Mouse (Mus musculus): ENCODE measurements around the gene Yes1. TPM values are rescaled to one million over a fixed set of nuclear protein-coding genes. Genes with fewer than 3 reads are reported as not detected.

The Yes1 gene
- total and polyA plus RNA-seq, 2 experiments from 2014 or later = 10.7 to 29.6 TPM

GRCm38 (mm10) chr5:32617851-32618250, 6.9 kb downstream of the Yes1 start:
- Histone ChIP-seq H3K4me1 (ENCODE audit: insufficient read depth) (peaks cover 6% of the 10 kb centered on the region; the same call in 1 of the 2 replicates), H3K36me3 (ENCODE audit: insufficient read depth) (no peaks in the 10 kb centered on the region), H3K27ac (ENCODE audit: low read depth, low read length) (no peak overlapping the region), H3K9ac (no peak overlapping the region), H3K27me3 (ENCODE audit: insufficient read depth, low read length) (no peaks in the 10 kb centered on the region), H3K4me2 (ENCODE audit: low read depth) (no peak overlapping the region), H3K4me3 (ENCODE audit: low read depth, low read length) (no peak overlapping the region), H3K9me3 (ENCODE audit: low read length) (no peaks in the 10 kb centered on the region)
- no peak for DNase-seq
- TF ChIP-seq CTCF (IDR thresholded peaks at IDR 0.05; ENCODE audit: low read depth) = no peak
- no peak for ATAC-seq
- WGBS = 100% methylated on average over 1 of the region's 1 CpGs

- Histone ChIP-seq H3K4me1 (ENCODE audit: insufficient read depth) (no peaks in the 10 kb centered on the region), H3K4me2 (ENCODE audit: low read depth) (no peak overlapping the region), H3K4me3 (ENCODE audit: low read depth, low read length) (no peak overlapping the region), H3K9me3 (ENCODE audit: low read length) (no peaks in the 10 kb centered on the region), H3K36me3 (ENCODE audit: insufficient read depth) (no peaks in the 10 kb centered on the region), H3K27ac (ENCODE audit: low read depth, low read length) (no peak overlapping the region), H3K9ac (no peak overlapping the region), H3K27me3 (ENCODE audit: insufficient read depth, low read length) (no peaks in the 10 kb centered on the region)
- TF ChIP-seq CTCF (IDR thresholded peaks at IDR 0.05; ENCODE audit: low read depth) = no peak
- no peak for ATAC-seq
- DNase-seq = no peak
Measured at GRCm38 (mm10) chr5:32623649-32624048, 12.7 kb downstream of the Yes1 start.

GRCm38 (mm10) chr5:32624777-32625176, 13.8 kb downstream of the Yes1 start:
- DNase-seq = no peak
- no peak for ATAC-seq
- Histone ChIP-seq H3K36me3 (ENCODE audit: insufficient read depth) (no peaks in the 10 kb centered on the region), H3K9me3 (ENCODE audit: low read length) (no peaks in the 10 kb centered on the region), H3K9ac (no peak overlapping the region), H3K4me1 (ENCODE audit: insufficient read depth) (no peaks in the 10 kb centered on the region), H3K27me3 (ENCODE audit: insufficient read depth, low read length) (no peaks in the 10 kb centered on the region), H3K27ac (ENCODE audit: low read depth, low read length) (no peak overlapping the region), H3K4me3 (ENCODE audit: low read depth, low read length) (no peak overlapping the region), H3K4me2 (ENCODE audit: low read depth) (no peak overlapping the region)
- 94% methylated on average over 2 of the region's 2 CpGs for WGBS
- no peak for TF ChIP-seq CTCF (IDR thresholded peaks at IDR 0.05; ENCODE audit: low read depth)

- Histone ChIP-seq H3K27ac (ENCODE audit: low read depth, low read length) (no peak overlapping the region), H3K36me3 (ENCODE audit: insufficient read depth) (no peaks in the 10 kb centered on the region), H3K4me3 (ENCODE audit: low read depth, low read length) (no peak overlapping the region), H3K9ac (no peak overlapping the region), H3K4me1 (ENCODE audit: insufficient read depth) (no peaks in the 10 kb centered on the region), H3K9me3 (ENCODE audit: low read length) (no peaks in the 10 kb centered on the region), H3K4me2 (ENCODE audit: low read depth) (no peak overlapping the region), H3K27me3 (ENCODE audit: insufficient read depth, low read length) (no peaks in the 10 kb centered on the region)
- no peak for DNase-seq
- no peak for ATAC-seq
- no peak for TF ChIP-seq CTCF (IDR thresholded peaks at IDR 0.05; ENCODE audit: low read depth)
Measured at GRCm38 (mm10) chr5:32633185-32633584, 22.2 kb downstream of the Yes1 start.

GRCm38 (mm10) chr5:32657386-32657785, 46.4 kb downstream of the Yes1 start:
- H3K27me3 ChIP-seq (ENCODE audit: insufficient read depth, low read length) = no peaks in the 10 kb centered on the region
- ATAC-seq (no peak), DNase-seq (peak; percentile 47)
- no peak overlapping the region for H3K4me3 ChIP-seq (ENCODE audit: low read depth, low read length)
- 59% methylated on average over 1 of the region's 1 CpGs for WGBS
- no peaks in the 10 kb centered on the region for H3K4me1 ChIP-seq (ENCODE audit: insufficient read depth)
- no peak overlapping the region for H3K27ac ChIP-seq (ENCODE audit: low read depth, low read length)
- H3K4me2 ChIP-seq (ENCODE audit: low read depth) = no peak overlapping the region
- peak; percentile 75 for TF ChIP-seq CTCF (IDR thresholded peaks at IDR 0.05; ENCODE audit: low read depth)
- H3K9ac ChIP-seq = no peak overlapping the region
- 0 out of 2 replicates have a peak, but pooled peaks cover 4% of the 10 kb centered on the region for H3K36me3 ChIP-seq (ENCODE audit: insufficient read depth)
- no peaks in the 10 kb centered on the region for H3K9me3 ChIP-seq (ENCODE audit: low read length)

- Histone ChIP-seq H3K9me3 (ENCODE audit: low read length) (no peaks in the 10 kb centered on the region), H3K4me3 (ENCODE audit: low read depth, low read length) (no peak overlapping the region), H3K27ac (ENCODE audit: low read depth, low read length) (no peak overlapping the region), H3K9ac (no peak overlapping the region), H3K4me1 (ENCODE audit: insufficient read depth) (no peaks in the 10 kb centered on the region), H3K27me3 (ENCODE audit: insufficient read depth, low read length) (no peaks in the 10 kb centered on the region), H3K4me2 (ENCODE audit: low read depth) (no peak overlapping the region), H3K36me3 (ENCODE audit: insufficient read depth) (no peaks in the 10 kb centered on the region)
- DNase-seq (no peak), ATAC-seq (no peak)
- no peak for TF ChIP-seq CTCF (IDR thresholded peaks at IDR 0.05; ENCODE audit: low read depth)
- 41% methylated on average over 2 of the region's 2 CpGs for WGBS
Measured at GRCm38 (mm10) chr5:32682475-32682874, 71.5 kb downstream of the Yes1 start.

GRCm38 (mm10) chr5:32693411-32693810, 82.4 kb downstream of the Yes1 start:
- Histone ChIP-seq H3K4me2 (ENCODE audit: low read depth) (no peak overlapping the region), H3K27me3 (ENCODE audit: insufficient read depth, low read length) (no peaks in the 10 kb centered on the region), H3K9ac (no peak overlapping the region), H3K9me3 (ENCODE audit: low read length) (no peaks in the 10 kb centered on the region), H3K36me3 (ENCODE audit: insufficient read depth) (no peaks in the 10 kb centered on the region), H3K27ac (ENCODE audit: low read depth, low read length) (no peak overlapping the region), H3K4me1 (ENCODE audit: insufficient read depth) (no peaks in the 10 kb centered on the region), H3K4me3 (ENCODE audit: low read depth, low read length) (no peak overlapping the region)
- ATAC-seq = no peak
- 50% methylated on average over 2 of the region's 2 CpGs for WGBS
- DNase-seq = no peak
- no peak for TF ChIP-seq CTCF (IDR thresholded peaks at IDR 0.05; ENCODE audit: low read depth)
